Mouse (Mus musculus): ENCODE results near the gene Fam177a.
"Not testable (repeated sequence)": the region's sequence is repeated elsewhere in the genome, so short reads cannot be mapped to it uniquely, and the experiment has no call there.

The Fam177a gene

GRCm38 (mm10) chr12:55124242-55124641 lies at the start of gene Fam177a:
Gene Fam177a (plus strand): TSS chr12:55124469.
- not testable (repeated sequence) for DNase-seq

GRCm38 (mm10) chr12:55075296-55075695 lies 49.0 kb upstream of the Fam177a start:
- DNase-seq, result no peak

GRCm38 (mm10) chr12:55078706-55079105 lies 45.6 kb upstream of the Fam177a start:
- not testable (repeated sequence) for DNase-seq

DNA sequence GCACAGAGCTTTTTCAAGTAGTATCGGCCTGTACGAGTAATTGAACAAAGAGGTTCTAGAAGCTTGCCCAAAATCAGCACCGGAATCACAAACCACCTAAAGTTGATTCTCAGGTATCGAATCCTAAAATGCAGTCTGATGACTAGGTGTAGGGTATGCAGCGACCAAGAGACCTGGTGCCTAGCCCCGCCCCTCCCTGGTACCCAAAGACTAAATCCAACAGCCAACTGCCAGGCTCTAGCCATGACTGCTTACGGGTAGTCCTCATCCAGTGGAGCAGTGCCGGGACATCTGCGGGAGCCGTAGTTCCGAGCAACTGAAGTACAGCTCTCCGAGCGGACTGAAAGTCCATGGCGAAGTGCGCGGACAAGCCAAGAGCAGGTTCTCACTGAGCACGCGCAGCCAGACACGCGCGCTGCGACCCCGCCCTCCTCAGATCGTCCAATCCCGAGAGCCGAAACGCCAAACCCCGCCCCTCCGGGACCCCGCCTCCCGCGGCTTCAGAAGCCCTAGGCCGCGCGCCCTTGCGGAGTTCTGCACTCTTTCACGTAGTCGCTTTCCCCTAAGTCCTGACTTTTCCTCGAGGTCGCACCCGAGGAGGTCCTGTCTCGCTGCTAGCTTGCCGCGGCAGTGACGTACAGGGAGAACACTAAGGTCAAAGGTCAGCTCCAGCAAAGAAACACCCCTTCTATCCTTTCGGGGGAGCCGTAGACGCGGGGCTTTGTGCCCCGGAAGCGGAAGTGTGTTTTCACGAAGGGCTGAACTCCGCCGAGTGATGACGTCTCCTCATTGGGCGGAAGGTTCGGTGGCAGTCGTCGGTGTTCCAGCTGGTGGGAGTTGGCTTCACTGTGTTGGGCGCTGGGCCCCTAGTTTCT lies 44.3 kb upstream of the Fam177a start, which contains the start of the genes 2700097O09Rik and Srp54a:
2700097O09Rik (minus strand) TSS at position 385 of the 875 bp plus-strand sequence.
Srp54a (plus strand) TSS at position 537 of the 875 bp plus-strand sequence.
- peak; percentile 94 to 95 for DNase-seq

- DNase-seq, result not testable (repeated sequence)
Measured at GRCm38 (mm10) chr12:55080601-55080942, 43.7 kb upstream of the Fam177a start.

GRCm38 (mm10) chr12:55092127-55092526 lies 32.1 kb upstream of the Fam177a start:
- DNase-seq, result not testable (repeated sequence)

DNA sequence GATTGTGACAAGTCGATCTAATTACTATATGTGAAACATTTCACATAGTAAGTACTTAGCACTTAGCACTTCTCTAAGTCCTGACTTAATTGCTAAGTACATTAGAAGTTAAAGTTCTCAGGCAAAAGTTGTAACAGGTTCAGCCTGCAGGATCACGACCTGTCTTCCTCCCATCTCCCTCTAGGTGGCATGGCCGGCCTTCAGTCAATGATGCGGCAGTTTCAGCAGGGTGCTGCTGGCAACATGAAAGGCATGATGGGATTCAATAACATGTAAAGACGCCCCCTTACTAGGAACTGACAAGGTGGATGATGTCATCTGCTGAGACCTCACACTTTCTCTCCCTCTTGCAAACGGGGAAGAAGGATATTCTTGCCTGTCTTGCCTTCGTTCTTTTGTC lies 11.7 kb upstream of the Fam177a start:
- not testable (repeated sequence) for DNase-seq

- DNase-seq, result not testable (repeated sequence)
Measured at GRCm38 (mm10) chr12:55124731-55125130, 462 bp downstream of the Fam177a start.

GRCm38 (mm10) chr12:55135540-55135939 lies 11.3 kb downstream of the Fam177a start:
- not testable (repeated sequence) for DNase-seq

- not testable (repeated sequence) for DNase-seq
Measured at GRCm38 (mm10) chr12:55137859-55138258, 13.6 kb downstream of the Fam177a start.

- DNase-seq, result not testable (repeated sequence)
Measured at GRCm38 (mm10) chr12:55154559-55155448, 30.5 kb downstream of the Fam177a start, which contains the start of gene Srp54b. Gene Srp54b (plus strand): TSS chr12:55155104.

DNA sequence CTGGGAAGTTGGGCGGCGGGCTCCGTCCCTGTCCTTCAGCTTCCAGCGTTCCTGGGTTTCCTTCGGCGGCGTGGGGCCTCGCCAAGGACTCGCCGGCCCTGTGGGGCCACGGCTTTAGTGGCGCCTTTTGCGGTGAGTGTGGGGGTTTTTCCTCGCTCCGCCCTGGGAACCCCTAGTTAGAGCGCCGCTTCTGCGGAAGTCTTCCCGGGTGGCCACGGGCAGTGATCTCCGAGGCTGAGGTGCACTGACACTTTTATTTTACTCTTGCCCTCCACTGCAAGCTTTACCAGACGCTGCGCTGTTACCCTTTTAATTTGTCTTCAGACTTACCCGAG lies 31.1 kb downstream of the Fam177a start:
- not testable (repeated sequence) for DNase-seq

- not testable (repeated sequence) for DNase-seq
Measured at GRCm38 (mm10) chr12:55167034-55167557, 42.8 kb downstream of the Fam177a start.

- not testable (repeated sequence) for DNase-seq
Measured at GRCm38 (mm10) chr12:55187686-55188085, 63.4 kb downstream of the Fam177a start.

GRCm38 (mm10) chr12:55189127-55189526 lies 64.9 kb downstream of the Fam177a start:
- not testable (repeated sequence) for DNase-seq

Data from lung, adult 18-20 months (tissue).